Mouse (Mus musculus) brain, embryonic 14.5 days (tissue): ENCODE measurements around the gene Pde4b. TPM values are rescaled to one million over a fixed set of nuclear protein-coding genes. Genes with fewer than 3 reads are reported as not detected.

Experiments
- DNase-seq: peaks from one replicate; pipeline ENCODE4 v3.0.0-alpha.2; 2011; ENCODE audit warnings: low read depth
- CTCF ChIP-seq: fragments of 200-500 bp; IDR thresholded peaks from 2 replicates; pipeline ENCODE4 v1.5.1; 2012; ENCODE audit warnings: inconsistent platforms, mild to moderate bottlenecking, moderate library complexity, borderline replicate concordance; ENCODE audit not compliant: insufficient read depth, insufficient read length; ENCODE audit errors: extremely low read depth
- POLR2A ChIP-seq: fragments of 200-500 bp; IDR thresholded peaks from 2 replicates; pipeline ENCODE4 v1.6.1; 2012; ENCODE audit warnings: mild to moderate bottlenecking, inconsistent platforms, borderline replicate concordance; ENCODE audit not compliant: poor library complexity, insufficient read depth, insufficient read length, severe bottlenecking; ENCODE audit errors: extremely low read depth
- polyA plus RNA-seq: library from polyadenylated mRNA; depleted of rRNA; stranded (reverse); fragments of >200 nt; gene quantifications from 2 replicates; pipeline ENCODE4 v1.2.3, GENCODE M21; 2012

Pde4b gene
- polyA plus RNA-seq, 1 experiment = 35.0 TPM

GRCm38 (mm10) chr4:102567111-102567510, 479.8 kb downstream of the Pde4b start:
- TF ChIP-seq POLR2A = no peak
- TF ChIP-seq CTCF = no peak
- DNase-seq = no peak

- TF ChIP-seq POLR2A (no peak), CTCF (no peak)
- DNase-seq = no peak
Measured at GRCm38 (mm10) chr4:102567676-102568254, 480.4 kb downstream of the Pde4b start.

- TF ChIP-seq CTCF (no peak), POLR2A (no peak)
- peak; percentile 75 for DNase-seq
Measured at GRCm38 (mm10) chr4:102568591-102568990, 481.2 kb downstream of the Pde4b start.

- no peak for TF ChIP-seq CTCF
- no peak for TF ChIP-seq POLR2A
- no peak for DNase-seq
Measured at GRCm38 (mm10) chr4:102569101-102569583, 481.8 kb downstream of the Pde4b start.

GRCm38 (mm10) chr4:102569950-102570765, 482.8 kb downstream of the Pde4b start:
- peak; percentile 78 for DNase-seq
- TF ChIP-seq POLR2A (no peak), CTCF (no peak)

GRCm38 (mm10) chr4:102570766-102571411, 483.5 kb downstream of the Pde4b start:
- TF ChIP-seq POLR2A = no peak
- no peak for TF ChIP-seq CTCF
- peak; percentile 58 for DNase-seq

GRCm38 (mm10) chr4:102572031-102572430, 484.7 kb downstream of the Pde4b start:
- no peak for DNase-seq
- no peak for TF ChIP-seq POLR2A
- TF ChIP-seq CTCF = no peak

- TF ChIP-seq POLR2A = no peak
- no peak for TF ChIP-seq CTCF
- DNase-seq = no peak
Measured at GRCm38 (mm10) chr4:102572591-102572990, 485.2 kb downstream of the Pde4b start.

- DNase-seq = no peak
Measured at GRCm38 (mm10) chr4:102573361-102573781, 486.0 kb downstream of the Pde4b start.

GRCm38 (mm10) chr4:102574226-102574625, 486.9 kb downstream of the Pde4b start:
- DNase-seq = no peak
- TF ChIP-seq POLR2A = no peak
- no peak for TF ChIP-seq CTCF

More at GRCm38 (mm10) chr4:102573361-102573781, 486.0 kb downstream of the Pde4b start:
- no peak for TF ChIP-seq CTCF
- TF ChIP-seq POLR2A = no peak

GRCm38 (mm10) chr4:102574666-102575254, 487.4 kb downstream of the Pde4b start:
- no peak for DNase-seq
- TF ChIP-seq CTCF = no peak
- TF ChIP-seq POLR2A = no peak

GRCm38 (mm10) chr4:102576109-102576508, 488.8 kb downstream of the Pde4b start:
- no peak for DNase-seq
- TF ChIP-seq POLR2A (no peak), CTCF (no peak)

- no peak for TF ChIP-seq CTCF
- no peak for TF ChIP-seq POLR2A
- DNase-seq = no peak
Measured at GRCm38 (mm10) chr4:102577636-102578035, 490.3 kb downstream of the Pde4b start.
